Comparison of ENCODE assay signal across 7 mouse cellular contexts in genomic region chr17:68004581-68005330, GRCm38 (mm10). TPM values are rescaled to one million over a fixed set of nuclear protein-coding genes. Genes with fewer than 3 reads are reported as not detected.
DNase-seq lines count a peak whose midpoint lies in the region; ATAC-seq lines count a peak whose summit lies in the region.

No protein-coding gene starts in this region.

- peak; percentile 42 for ATAC-seq in common myeloid progenitor, adult 5-6 weeks (replicated peaks; ENCODE audit: low read depth, poor library complexity, severe bottlenecking)
- ATAC-seq in hindbrain, embryonic 14.5 days (ENCODE audit: low FRiP score), result peak; percentile 45; the same call in 1 of the 2 replicates

- peaks cover 17% of the 10 kb centered on the region; the same call in 1 of the 2 replicates for H3K4me1 ChIP-seq in hindbrain, embryonic 14.5 days (replicated peaks; ENCODE audit: control insufficient read depth, insufficient read depth, low read length)

- H3K79me2 ChIP-seq in macrophage (ENCODE audit: inconsistent target), result no peaks in the 10 kb centered on the region

- H3K9me3 ChIP-seq in hindbrain, embryonic 14.5 days (ENCODE audit: control insufficient read depth, low read length), result no peaks in the 10 kb centered on the region

- 9% methylated on average over 10 of the region's 10 CpGs for WGBS in hindbrain, embryonic 14.5 days
- 15% methylated on average over 10 of the region's 10 CpGs for WGBS in macrophage (ENCODE audit: missing documents)

- peak overlapping the region; percentile 80 for H3K27ac ChIP-seq in hindbrain, embryonic 14.5 days
- no peak overlapping the region for H3K27ac ChIP-seq in macrophage

- peak; percentile 1 for DNase-seq in Muller cell, postnatal 12 days (ENCODE audit: inconsistent ontology term)
- DNase-seq in hindbrain, embryonic 14.5 days (ENCODE audit: low spot score), result no peak
- no peak for DNase-seq in thymus, postnatal 0 days (ENCODE audit: low spot score)
- no peak for DNase-seq in right cerebral cortex, postnatal 14 days
- no peak for DNase-seq in cerebellum, postnatal 25 days

- peak overlapping the region; percentile 68 for H3K4me3 ChIP-seq in hindbrain, embryonic 14.5 days (replicated peaks; ENCODE audit: low read length)
- H3K4me3 ChIP-seq in macrophage (ENCODE audit: inconsistent target), result peak overlapping the region; percentile 28; the same call in 1 of the 2 replicates

- peak overlapping the region; percentile 66 for H3K9ac ChIP-seq in hindbrain, embryonic 14.5 days

- peak overlapping the region; percentile 86 for H3K4me2 ChIP-seq in hindbrain, embryonic 14.5 days (replicated peaks)

- H3K36me3 ChIP-seq in hindbrain, embryonic 14.5 days (replicated peaks; ENCODE audit: control insufficient read depth, insufficient read depth), result no peaks in the 10 kb centered on the region
- H3K36me3 ChIP-seq in macrophage (ENCODE audit: inconsistent target), result no peaks in the 10 kb centered on the region

- no peaks in the 10 kb centered on the region for H3K27me3 ChIP-seq in hindbrain, embryonic 14.5 days (ENCODE audit: control insufficient read depth, insufficient read depth, low read length)

RNA-seq across cellular contexts. Expression of gene Arhgap28, which starts 0.8 kb away (rescaled TPM):
- total RNA-seq in common myeloid progenitor, adult 5-6 weeks (2017), result 2.0 and 2.7 TPM in 2 replicates
- 10.7 and 12.2 TPM in 2 replicates for polyA plus RNA-seq in hindbrain, embryonic 14.5 days (2014; fragmentation: Nextera tagmentation; extraction: Ambion mirVana)
- total RNA-seq in macrophage (2018; cell fraction: chromatin; rRNA removed), result 10 to 100 TPM in 3 of 26 experiments, 1 to 10 TPM in 13, under 1 TPM in 10; 0.25 to 24.3 (median 1.6) TPM
- total RNA-seq in macrophage (2018; cell fraction: cytosol; rRNA removed), result 1 to 10 TPM in 10 of 26 experiments, under 1 TPM in 16; 0.16 to 3.1 (median 0.78) TPM
- 10 to 100 TPM in 1 of 26 experiments, 1 to 10 TPM in 14, under 1 TPM in 10, not detected in 1; 0.12 to 12.5 (median 1.4) TPM for total RNA-seq in macrophage (2018; cell fraction: nucleus; rRNA removed)
- 0.11 to 0.32 TPM (median 0.22 TPM) in 3 replicates for polyA plus RNA-seq in macrophage (2018)
- 0.82 and 1.0 TPM in 2 replicates for polyA plus RNA-seq in thymus, postnatal 0 days (2015; fragmentation: Nextera tagmentation; extraction: Ambion mirVana)
